Mouse (Mus musculus) CH12F3 (cell line): Measurements from ENCODE around the gene Fuk.
"Not testable (repeated sequence)": the region's sequence is repeated elsewhere in the genome, so short reads cannot be mapped to it uniquely, and the experiment has no call there.

Source experiments
- in situ Hi-C: fragments of 300-500 bp; cut with MboI; formaldehyde crosslinking; loops from 2 replicates; pipeline ENCODE4 v1.14.3; 2020; ENCODE audit warnings: low sequenced_read_pairs

The Fuk gene

DNA sequence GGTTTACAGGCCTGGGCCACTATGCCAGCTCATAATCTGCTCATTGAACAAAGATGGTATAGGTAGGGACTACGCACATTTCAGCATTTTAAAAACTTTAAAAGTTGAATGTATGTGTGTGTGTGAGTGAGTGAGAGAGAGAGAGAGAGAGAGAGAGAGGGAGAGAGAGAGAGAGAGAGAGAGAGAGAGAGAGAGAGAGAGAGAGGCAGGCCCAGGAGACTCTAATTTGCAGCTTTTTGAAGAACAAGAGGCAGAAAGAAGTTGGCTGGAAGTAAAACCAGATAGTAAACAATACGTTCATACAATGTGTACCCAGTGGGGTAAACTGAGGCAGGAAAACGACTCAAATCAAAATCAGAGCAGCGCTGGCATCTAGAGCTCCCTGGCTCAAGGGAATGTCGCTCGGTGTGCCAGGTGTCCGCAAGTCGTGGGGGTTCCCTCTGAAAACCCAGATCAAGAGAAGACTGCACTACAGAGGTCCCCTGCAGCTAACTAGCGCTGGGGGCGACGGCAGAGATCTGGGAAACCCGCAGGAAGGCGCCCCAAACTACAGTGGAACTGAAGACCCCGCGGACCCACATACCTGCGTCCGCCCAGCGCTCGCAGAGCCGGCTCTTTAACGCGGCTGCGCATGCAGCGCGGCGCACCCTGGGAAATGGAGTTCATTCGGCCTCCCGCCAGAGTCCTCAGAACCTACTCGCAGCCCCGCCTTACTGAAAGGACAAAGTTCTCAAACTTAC, at the start of gene Fuk:
Fuk (minus strand) TSS at position 650 of the 740 bp plus-strand sequence.
- in situ Hi-C loops = no loop called here

- in situ Hi-C loops = no loop called here
Measured at GRCm38 (mm10) chr8:110950065-110950484, 47.8 kb upstream of the Fuk start.

GRCm38 (mm10) chr8:110945716-110946115, 43.4 kb upstream of the Fuk start:
- in situ Hi-C loops = no loop called here

GRCm38 (mm10) chr8:110944276-110944876, 42.1 kb upstream of the Fuk start:
- in situ Hi-C loops = no loop called here

GRCm38 (mm10) chr8:110941453-110941948, 39.2 kb upstream of the Fuk start:
- in situ Hi-C loops = no loop called here

- in situ Hi-C loops = no loop called here
Measured at GRCm38 (mm10) chr8:110940682-110941452, 38.6 kb upstream of the Fuk start.

DNA sequence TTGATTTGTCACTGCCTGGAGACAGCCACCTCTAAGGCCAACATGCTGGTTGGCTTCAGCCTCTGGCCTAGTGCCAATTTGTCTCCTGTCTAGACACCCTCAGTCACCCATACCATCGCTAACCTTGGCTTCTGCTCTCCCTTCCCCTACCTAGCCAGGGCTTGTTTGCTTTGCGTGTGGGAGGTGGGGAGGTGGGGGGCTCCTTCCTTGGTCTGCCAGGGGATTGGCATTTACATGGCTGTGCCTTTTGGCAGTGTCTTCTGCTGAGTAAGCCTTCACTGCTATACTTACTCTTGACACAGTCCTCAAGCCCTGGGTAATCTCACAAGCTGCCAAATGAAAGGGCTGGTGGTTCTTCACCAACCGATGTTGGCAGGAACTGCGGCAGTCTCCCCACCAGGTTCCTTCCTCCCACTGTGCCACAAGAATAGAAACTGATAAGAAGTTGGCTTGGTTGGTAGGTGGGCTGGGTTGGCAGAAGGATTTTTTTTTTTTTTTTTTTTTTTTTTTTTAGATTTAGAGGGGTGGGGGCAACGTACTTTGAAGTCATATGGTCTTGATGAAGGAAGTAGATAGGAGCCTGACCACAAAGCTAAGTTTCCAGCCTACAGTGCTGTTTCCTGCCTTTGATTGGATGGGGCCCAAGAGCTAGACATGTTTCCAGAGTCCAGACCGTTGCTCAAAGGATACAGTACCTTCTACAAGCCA, 36.7 kb upstream of the Fuk start:
- in situ Hi-C loops = no loop called here

- in situ Hi-C loops = no loop called here
Measured at GRCm38 (mm10) chr8:110936217-110936616, 33.9 kb upstream of the Fuk start.

DNA sequence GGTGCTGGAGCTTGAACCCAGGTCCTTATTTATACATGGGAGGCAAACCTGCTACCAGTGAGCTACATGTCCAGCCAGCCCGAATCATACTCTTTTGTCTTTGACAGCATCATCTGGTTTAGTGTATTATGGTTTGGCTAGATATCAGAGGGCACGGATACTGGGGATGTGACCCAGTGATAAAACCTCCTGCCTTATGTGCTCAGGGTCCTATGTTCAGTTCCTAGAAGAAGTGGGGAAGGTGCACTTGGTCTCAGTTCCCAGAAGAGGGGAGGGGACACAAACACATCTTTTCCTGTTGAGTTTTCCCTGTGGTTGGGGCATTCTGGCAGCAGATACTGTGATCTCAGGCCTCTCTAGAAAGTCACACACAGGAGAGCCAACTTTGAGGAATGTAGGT, 31.0 kb upstream of the Fuk start:
- in situ Hi-C loops = no loop called here

- in situ Hi-C loops = no loop called here
Measured at GRCm38 (mm10) chr8:110932444-110932843, 30.2 kb upstream of the Fuk start.

DNA sequence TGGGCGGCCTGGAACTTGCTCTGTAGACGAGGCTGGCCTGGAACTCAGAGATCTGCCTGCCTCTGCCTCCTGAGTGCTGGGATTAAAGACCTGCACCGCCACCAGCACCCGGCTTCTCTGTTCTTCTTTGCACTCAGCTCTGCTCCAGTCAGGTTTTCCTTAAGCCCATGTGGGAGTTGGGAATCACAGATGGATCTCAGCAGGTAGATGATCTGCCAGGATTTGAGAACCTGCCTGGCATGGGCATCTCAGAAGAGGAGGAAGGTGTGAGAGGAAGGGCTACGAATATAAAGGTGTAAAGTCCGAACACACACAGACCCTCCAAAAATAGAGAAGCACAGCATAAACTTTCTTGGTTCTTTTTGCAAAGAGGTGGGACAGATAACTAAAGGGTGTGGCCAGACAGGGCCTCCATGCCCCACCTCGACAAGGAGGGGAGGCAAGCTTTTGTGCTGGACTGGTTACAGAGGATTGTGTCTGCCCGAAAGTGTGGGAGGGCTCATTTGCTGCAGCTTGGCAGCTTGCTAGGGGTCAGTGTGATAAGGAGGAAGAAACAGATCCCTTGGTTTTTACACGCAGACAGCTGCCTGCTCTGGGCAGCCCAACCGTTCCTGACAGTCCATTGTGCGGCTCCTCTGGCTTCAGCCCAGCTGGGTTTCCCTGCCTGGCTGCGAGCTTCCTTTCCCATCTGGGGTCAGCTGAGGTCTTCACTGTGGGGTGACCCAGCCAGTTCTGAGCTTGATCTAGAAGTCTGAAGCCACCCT, 29.1 kb upstream of the Fuk start:
- in situ Hi-C loops = no loop called here

DNA sequence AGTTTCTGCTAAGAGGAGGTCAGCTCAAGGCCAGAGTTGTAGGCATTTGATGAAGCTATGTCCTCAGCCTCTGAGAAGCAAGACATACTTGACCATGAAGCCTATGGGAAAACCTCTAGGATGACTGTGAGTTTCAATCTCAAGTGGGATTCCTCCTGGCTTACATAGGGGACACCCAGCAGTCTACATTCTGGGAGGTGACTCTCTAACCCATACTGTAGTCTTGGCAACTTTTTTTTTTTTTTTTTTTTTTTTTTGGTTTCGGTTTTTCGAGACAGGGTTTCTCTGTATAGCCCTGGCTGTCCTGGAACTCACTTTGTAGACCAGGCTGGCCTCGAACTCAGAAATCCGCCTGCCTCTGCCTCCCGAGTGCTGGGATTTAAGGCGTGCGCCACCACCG, 27.4 kb upstream of the Fuk start:
- in situ Hi-C loops = not testable (repeated sequence)

DNA sequence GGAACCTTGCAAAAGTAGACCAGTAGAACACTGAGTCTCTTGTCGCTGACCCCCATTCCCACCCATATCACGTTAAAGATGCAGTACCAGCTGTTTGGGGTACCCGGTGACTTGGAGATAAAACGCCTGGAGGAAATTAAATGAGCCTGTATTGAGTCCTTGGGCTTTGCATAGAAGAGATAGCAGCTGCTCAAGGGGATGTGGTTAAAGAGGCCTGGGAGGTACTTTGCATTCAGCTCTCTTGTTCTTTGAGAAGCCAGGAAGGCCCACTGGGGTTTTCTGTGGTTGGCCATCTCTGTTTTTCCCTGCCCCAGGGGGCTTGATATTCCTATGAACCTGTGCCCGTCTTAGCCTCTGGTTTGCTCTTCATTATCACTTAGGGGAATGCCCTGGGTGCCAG, 26.8 kb upstream of the Fuk start:
- in situ Hi-C loops = no loop called here

GRCm38 (mm10) chr8:110928435-110928834, 26.1 kb upstream of the Fuk start:
- in situ Hi-C loops = no loop called here

DNA sequence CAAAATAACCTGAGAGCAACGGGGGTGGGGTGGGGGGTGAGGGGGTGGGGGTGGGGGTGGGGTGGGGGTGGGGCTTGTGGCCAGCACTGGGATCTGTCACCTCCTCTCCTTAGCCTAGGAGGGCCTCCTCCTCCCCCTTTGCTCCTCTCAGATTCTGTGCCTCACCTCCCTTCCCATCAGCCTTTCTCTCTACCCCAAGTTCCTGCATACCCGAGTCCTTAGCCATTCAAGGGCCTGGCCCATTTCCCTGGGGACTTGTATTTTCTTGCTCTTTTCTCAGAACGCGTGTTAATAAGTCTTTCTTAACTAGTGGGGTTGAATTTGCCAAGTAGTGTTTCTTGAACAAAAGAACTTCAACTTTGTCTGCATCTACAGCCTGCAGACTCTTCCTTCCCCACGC, 24.4 kb upstream of the Fuk start:
- in situ Hi-C loops = no loop called here

DNA sequence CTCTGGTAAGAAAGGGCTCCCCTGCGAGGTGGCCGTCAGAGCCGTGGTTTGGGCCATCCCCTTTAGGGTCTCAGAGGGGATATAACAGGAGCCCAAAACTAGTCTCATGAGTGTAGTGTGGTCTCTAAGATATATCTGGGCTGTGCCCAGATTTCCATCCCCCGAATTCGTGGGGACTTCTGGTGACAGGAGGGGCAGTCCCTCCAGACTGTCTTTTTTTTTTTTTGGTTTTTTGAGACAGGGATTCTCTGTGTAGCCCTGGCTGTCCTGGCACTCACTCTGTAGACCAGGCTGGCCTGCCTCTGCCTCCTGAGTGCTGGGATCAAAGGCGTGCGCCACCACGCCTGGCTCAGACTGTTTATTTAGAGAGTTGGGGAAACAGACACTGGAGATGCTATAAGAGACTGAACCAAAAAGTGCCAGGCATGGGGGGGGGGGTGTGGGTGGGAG, 23.4 kb upstream of the Fuk start:
- in situ Hi-C loops = no loop called here

DNA sequence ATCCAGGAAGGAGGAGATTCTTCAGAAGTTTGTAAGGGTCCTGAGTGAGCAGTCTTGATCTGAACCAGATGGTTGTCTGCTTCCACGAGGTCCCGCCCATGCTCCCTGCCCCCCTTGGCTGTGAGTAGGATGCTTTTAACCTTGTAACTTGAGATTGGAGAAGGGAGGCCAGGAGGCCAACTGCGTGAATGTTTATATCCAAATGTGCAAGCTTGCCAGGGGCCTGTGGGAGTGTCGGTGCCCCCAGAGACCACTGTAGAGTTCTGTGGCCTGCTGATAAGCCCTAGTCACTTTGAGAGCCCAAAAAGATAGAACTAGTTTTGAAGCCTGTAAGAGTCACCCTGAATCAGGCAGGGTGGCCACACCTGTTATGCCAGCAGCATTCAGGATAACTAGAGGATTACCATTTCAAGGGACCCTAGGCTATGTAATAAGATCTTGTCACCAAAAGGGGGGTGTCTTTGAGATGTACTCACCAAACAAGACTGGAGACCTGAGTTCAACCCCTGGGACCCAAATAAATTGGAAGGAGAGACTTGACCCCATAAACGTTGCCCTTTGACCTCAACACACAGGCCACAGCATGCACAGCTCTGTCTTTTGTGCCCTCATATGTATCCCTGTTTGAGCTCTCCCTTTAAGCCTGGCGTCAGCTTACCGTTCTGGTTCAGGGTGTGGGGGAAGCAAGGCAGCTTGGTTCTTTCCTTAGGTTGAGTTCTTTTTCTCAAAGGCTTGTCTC, 19.4 kb upstream of the Fuk start:
- in situ Hi-C loops = no loop called here

GRCm38 (mm10) chr8:110920773-110921277, 18.5 kb upstream of the Fuk start:
- in situ Hi-C loops = no loop called here

DNA sequence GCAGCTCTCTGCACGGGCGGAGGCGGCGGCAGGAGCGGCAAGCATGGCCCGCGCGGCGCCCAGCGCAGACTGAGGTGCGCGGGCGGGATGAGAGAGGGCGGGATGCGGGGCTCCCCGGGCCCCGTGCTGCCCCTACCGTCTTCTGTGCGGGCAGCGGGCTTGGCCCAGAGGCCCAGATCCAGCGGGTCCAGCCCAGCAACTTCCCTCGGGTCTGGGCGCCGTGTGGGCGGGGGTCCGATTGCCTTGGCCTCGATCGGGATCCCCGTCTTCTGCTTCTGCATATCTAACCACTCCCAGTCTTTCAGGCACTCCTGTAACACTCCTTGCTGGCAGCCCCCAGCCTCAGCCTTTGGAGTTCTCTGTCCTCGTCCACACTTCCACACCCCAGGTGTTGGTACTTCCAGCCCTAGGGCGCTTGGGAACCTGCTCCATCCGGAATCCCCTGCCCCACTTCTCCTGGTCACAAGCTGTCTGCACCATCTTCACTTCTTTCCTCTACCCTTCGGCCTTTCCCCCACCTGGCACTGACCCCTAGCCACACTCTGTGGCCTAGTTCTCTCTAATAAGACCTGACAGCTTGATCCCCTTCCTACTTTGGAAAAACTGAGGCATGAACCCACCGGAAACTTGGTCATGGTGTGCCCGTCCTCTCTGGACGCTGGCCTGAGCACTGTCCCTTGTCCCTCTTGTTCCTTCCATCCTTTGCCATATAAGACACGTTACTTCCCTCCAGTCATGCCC, 17.9 kb upstream of the Fuk start:
- in situ Hi-C loops = no loop called here
